In the genomic region with DNA sequence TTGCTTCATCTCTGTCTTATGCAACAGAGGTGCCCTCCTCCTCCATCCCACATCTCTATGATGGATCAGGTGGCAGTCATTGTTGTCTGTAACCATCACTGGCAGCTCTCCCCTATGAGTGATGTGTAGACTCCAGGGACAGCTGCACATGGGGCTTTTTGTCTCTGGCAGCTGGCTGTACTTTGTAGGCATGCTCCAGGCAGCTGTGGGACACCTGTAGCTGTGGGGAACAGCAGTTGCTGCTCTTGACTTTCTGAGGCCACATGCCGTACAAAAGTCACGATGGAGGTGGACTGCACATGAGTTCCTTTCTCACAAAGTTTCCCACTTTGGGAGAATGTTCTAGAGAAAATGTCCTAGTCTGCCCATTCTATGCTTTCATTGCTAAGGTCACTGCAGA, we compare ENCODE assay signal across 27 mouse cellular contexts.
DNase-seq lines count a peak whose midpoint lies in the region; ATAC-seq lines count a peak whose summit lies in the region.
"Had no signal": no experiment of that assay in that cellular context is flagged by ENCODE, and none has a peak within 500 bp of the region (broad histone marks: within the 10 kb centered on the region; RNA-seq: fewer than 3 reads in every experiment).

No protein-coding gene starts in this region.

- H3K27ac ChIP-seq in forebrain, embryonic 13.5 days = no peak overlapping the region
- H3K27ac ChIP-seq: embryonic facial prominence, embryonic 12.5 days; embryonic facial prominence, embryonic 15.5 days; forebrain, embryonic 15.5 days; heart, embryonic 15.5 days; hindbrain, embryonic 10.5 days; hindbrain, embryonic 13.5 days had no signal

- H3K9me3 ChIP-seq in forebrain, embryonic 13.5 days (replicated peaks) = no peaks in the 10 kb centered on the region
- H3K9me3 ChIP-seq: embryonic facial prominence, embryonic 12.5 days; embryonic facial prominence, embryonic 15.5 days; forebrain, embryonic 15.5 days; G1E; heart, embryonic 12.5 days; heart, embryonic 15.5 days; hindbrain, embryonic 10.5 days; hindbrain, embryonic 13.5 days had no signal

- H3K4me1 ChIP-seq in forebrain, embryonic 13.5 days = 0 out of 2 replicates have a peak, but pooled peaks cover 4% of the 10 kb centered on the region
- H3K4me1 ChIP-seq: embryonic facial prominence, embryonic 12.5 days; embryonic facial prominence, embryonic 15.5 days; forebrain, embryonic 15.5 days had no signal

- H3K4me2 ChIP-seq in forebrain, embryonic 13.5 days = no peak overlapping the region
- H3K4me2 ChIP-seq: embryonic facial prominence, embryonic 12.5 days; embryonic facial prominence, embryonic 15.5 days; forebrain, embryonic 15.5 days; heart, embryonic 12.5 days; heart, embryonic 15.5 days; hindbrain, embryonic 13.5 days had no signal

- no peak overlapping the region for H3K4me3 ChIP-seq in forebrain, embryonic 13.5 days
- H3K4me3 ChIP-seq: embryonic facial prominence, embryonic 12.5 days; embryonic facial prominence, embryonic 15.5 days; forebrain, embryonic 15.5 days; heart, embryonic 12.5 days; heart, embryonic 15.5 days; hindbrain, embryonic 10.5 days; hindbrain, embryonic 13.5 days had no signal

- no peaks in the 10 kb centered on the region for H3K27me3 ChIP-seq in forebrain, embryonic 13.5 days
- H3K27me3 ChIP-seq: embryonic facial prominence, embryonic 12.5 days; embryonic facial prominence, embryonic 15.5 days; forebrain, embryonic 15.5 days; hindbrain, embryonic 13.5 days; Patski had no signal

- no peak for ATAC-seq in CD4-positive, CD25-positive, alpha-beta regulatory T cell, adult 4 months
- no peak for ATAC-seq in forebrain, embryonic 13.5 days
- ATAC-seq: forebrain, embryonic 15.5 days; hindbrain, embryonic 16.5 days; Patski had no signal

- H3K36me3 ChIP-seq in forebrain, embryonic 13.5 days (ENCODE audit: poor library complexity, severe bottlenecking) = no peaks in the 10 kb centered on the region
- H3K36me3 ChIP-seq: embryonic facial prominence, embryonic 12.5 days; embryonic facial prominence, embryonic 15.5 days; forebrain, embryonic 15.5 days; heart, embryonic 12.5 days; heart, embryonic 15.5 days; hindbrain, embryonic 10.5 days; hindbrain, embryonic 13.5 days had no signal

- H3K9ac ChIP-seq in forebrain, embryonic 13.5 days = no peak overlapping the region
- H3K9ac ChIP-seq: embryonic facial prominence, embryonic 12.5 days; embryonic facial prominence, embryonic 15.5 days; forebrain, embryonic 15.5 days; heart, embryonic 12.5 days; heart, embryonic 15.5 days; hindbrain, embryonic 13.5 days had no signal

- DNase-seq in thymus, adult 18-20 months = peak; percentile 44 to 63
- peak; percentile 62 to 73 for DNase-seq in thymus, postnatal 10 days (ENCODE audit: low spot score in 2 of 2)
- peak; percentile 52 to 79 for DNase-seq in thymus, postnatal 36 days
- DNase-seq in c-Kit-positive CD71-positive TER-119-positive erythroid progenitor cells, embryonic 14.5 days (ENCODE audit: low spot score) = no peak
- DNase-seq: adrenal gland, postnatal 10 days; adrenal gland, postnatal 36 days; cerebellum, adult 11 months; cerebellum, adult 2 months; cerebellum, adult 9-11 months; cerebellum, postnatal 25 days; gastrocnemius, postnatal 10 days; gastrocnemius, postnatal 36 days; heart, adult 11 months; heart, postnatal 10 days; heart, postnatal 36 days had no signal

- WGBS in forebrain, embryonic 13.5 days = 94% methylated on average over 2 of the region's 2 CpGs
